Mouse (Mus musculus): Measurements from ENCODE around the gene Tas2r143. TPM values are rescaled to one million over a fixed set of nuclear protein-coding genes. Genes with fewer than 3 reads are reported as not detected.

Tas2r143 gene
- polyA plus RNA-seq, 1 experiment from 2014 or later, result not detected

GRCm38 (mm10) chr6:42398285-42398684 lies 1.8 kb upstream of the Tas2r143 start:
- Histone ChIP-seq H3K4me1 (replicated peaks; ENCODE audit: control insufficient read depth, insufficient read depth, low read length) (no peaks in the 10 kb centered on the region), H3K4me3 (ENCODE audit: low read depth, low read length) (no peak overlapping the region), H3K36me3 (ENCODE audit: control insufficient read depth, insufficient read depth, low read length) (no peaks in the 10 kb centered on the region), H3K27me3 (ENCODE audit: control insufficient read depth, insufficient read depth, low read length) (no peaks in the 10 kb centered on the region), H3K9me3 (ENCODE audit: control insufficient read depth, low read length) (no peaks in the 10 kb centered on the region), H3K9ac (ENCODE audit: low read depth, low read length) (no peak overlapping the region), H3K27ac (ENCODE audit: low read depth, low read length) (no peak overlapping the region), H3K4me2 (replicated peaks; ENCODE audit: low read depth, low read length) (no peak overlapping the region)
- ATAC-seq (ENCODE audit: low FRiP score), result no peak
- DNase-seq (ENCODE audit: low spot score), result no peak
- whole genome bisulfite sequencing, result 87% methylated on average over 3 of the region's 3 CpGs

- no peak for DNase-seq (ENCODE audit: low spot score)
- WGBS, result 88% methylated on average over 1 of the region's 1 CpGs
- Histone ChIP-seq H3K27me3 (ENCODE audit: control insufficient read depth, insufficient read depth, low read length) (no peaks in the 10 kb centered on the region), H3K4me1 (replicated peaks; ENCODE audit: control insufficient read depth, insufficient read depth, low read length) (no peaks in the 10 kb centered on the region), H3K4me2 (replicated peaks; ENCODE audit: low read depth, low read length) (no peak overlapping the region), H3K9me3 (ENCODE audit: control insufficient read depth, low read length) (no peaks in the 10 kb centered on the region), H3K27ac (ENCODE audit: low read depth, low read length) (no peak overlapping the region), H3K4me3 (ENCODE audit: low read depth, low read length) (no peak overlapping the region), H3K9ac (ENCODE audit: low read depth, low read length) (no peak overlapping the region), H3K36me3 (ENCODE audit: control insufficient read depth, insufficient read depth, low read length) (no peaks in the 10 kb centered on the region)
- ATAC-seq (ENCODE audit: low FRiP score), result no peak
These were observed 1.0 kb upstream of the Tas2r143 start for GRCm38 (mm10) chr6:42398998-42399397.

- Histone ChIP-seq H3K9me3 (ENCODE audit: control insufficient read depth, low read length) (no peaks in the 10 kb centered on the region), H3K4me1 (replicated peaks; ENCODE audit: control insufficient read depth, insufficient read depth, low read length) (no peaks in the 10 kb centered on the region), H3K9ac (ENCODE audit: low read depth, low read length) (no peak within 1 kb of the TSS), H3K36me3 (ENCODE audit: control insufficient read depth, insufficient read depth, low read length) (no peaks in the 10 kb centered on the region), H3K4me3 (ENCODE audit: low read depth, low read length) (no peak within 1 kb of the TSS), H3K4me2 (replicated peaks; ENCODE audit: low read depth, low read length) (no peak within 1 kb of the TSS), H3K27ac (ENCODE audit: low read depth, low read length) (no peak within 1 kb of the TSS), H3K27me3 (ENCODE audit: control insufficient read depth, insufficient read depth, low read length) (no peaks in the 10 kb centered on the region)
- no peak for DNase-seq (ENCODE audit: low spot score)
- WGBS, result 77% methylated on average over 2 of the region's 2 CpGs
- ATAC-seq (ENCODE audit: low FRiP score), result no peak
These were observed 5.1 kb downstream of the Tas2r143 start, which contains the start of gene Tas2r135 for GRCm38 (mm10) chr6:42405134-42405533. Gene Tas2r135 (plus strand): TSS chr6:42405434.

- Histone ChIP-seq H3K9me3 (ENCODE audit: control insufficient read depth, low read length) (no peaks in the 10 kb centered on the region), H3K36me3 (ENCODE audit: control insufficient read depth, insufficient read depth, low read length) (no peaks in the 10 kb centered on the region), H3K27me3 (ENCODE audit: control insufficient read depth, insufficient read depth, low read length) (no peaks in the 10 kb centered on the region), H3K4me2 (replicated peaks; ENCODE audit: low read depth, low read length) (no peak overlapping the region), H3K4me1 (replicated peaks; ENCODE audit: control insufficient read depth, insufficient read depth, low read length) (no peaks in the 10 kb centered on the region), H3K9ac (ENCODE audit: low read depth, low read length) (no peak overlapping the region), H3K27ac (ENCODE audit: low read depth, low read length) (no peak overlapping the region), H3K4me3 (ENCODE audit: low read depth, low read length) (no peak overlapping the region)
- whole genome bisulfite sequencing, result 87% methylated on average over 2 of the region's 2 CpGs
- no peak for ATAC-seq (ENCODE audit: low FRiP score)
- no peak for DNase-seq (ENCODE audit: low spot score)
These were observed 19.4 kb downstream of the Tas2r143 start for GRCm38 (mm10) chr6:42419443-42419842.

- DNase-seq (ENCODE audit: low spot score) (no peak), ATAC-seq (ENCODE audit: low FRiP score) (no peak)
- WGBS, result 66% methylated on average over 2 of the region's 2 CpGs
These were observed 21.4 kb downstream of the Tas2r143 start for GRCm38 (mm10) chr6:42421439-42421838.

GRCm38 (mm10) chr6:42424472-42424871 lies 24.4 kb downstream of the Tas2r143 start:
- WGBS, result 97% methylated on average over 3 of the region's 3 CpGs

More at GRCm38 (mm10) chr6:42421439-42421838, 21.4 kb downstream of the Tas2r143 start:
- no peak overlapping the region for H3K4me3 ChIP-seq (ENCODE audit: low read depth, low read length)
- H3K4me2 ChIP-seq (replicated peaks; ENCODE audit: low read depth, low read length), result no peak overlapping the region
- H3K4me1 ChIP-seq (replicated peaks; ENCODE audit: control insufficient read depth, insufficient read depth, low read length), result no peaks in the 10 kb centered on the region
- no peak overlapping the region for H3K27ac ChIP-seq (ENCODE audit: low read depth, low read length)
- no peaks in the 10 kb centered on the region for H3K27me3 ChIP-seq (ENCODE audit: control insufficient read depth, insufficient read depth, low read length)
- no peak overlapping the region for H3K9ac ChIP-seq (ENCODE audit: low read depth, low read length)
- no peaks in the 10 kb centered on the region for H3K36me3 ChIP-seq (ENCODE audit: control insufficient read depth, insufficient read depth, low read length)
- no peaks in the 10 kb centered on the region for H3K9me3 ChIP-seq (ENCODE audit: control insufficient read depth, low read length)

GRCm38 (mm10) chr6:42426337-42426736 lies 26.3 kb downstream of the Tas2r143 start:
- Histone ChIP-seq H3K36me3 (ENCODE audit: control insufficient read depth, insufficient read depth, low read length) (no peaks in the 10 kb centered on the region), H3K4me2 (replicated peaks; ENCODE audit: low read depth, low read length) (no peak overlapping the region), H3K4me1 (replicated peaks; ENCODE audit: control insufficient read depth, insufficient read depth, low read length) (no peaks in the 10 kb centered on the region), H3K4me3 (ENCODE audit: low read depth, low read length) (no peak overlapping the region), H3K27ac (ENCODE audit: low read depth, low read length) (no peak overlapping the region), H3K9ac (ENCODE audit: low read depth, low read length) (no peak overlapping the region), H3K27me3 (ENCODE audit: control insufficient read depth, insufficient read depth, low read length) (no peaks in the 10 kb centered on the region), H3K9me3 (ENCODE audit: control insufficient read depth, low read length) (no peaks in the 10 kb centered on the region)
- DNase-seq (ENCODE audit: low spot score), result no peak
- WGBS, result 85% methylated on average over 4 of the region's 4 CpGs
- ATAC-seq (ENCODE audit: low FRiP score), result no peak

More at GRCm38 (mm10) chr6:42424472-42424871, 24.4 kb downstream of the Tas2r143 start:
- H3K4me3 ChIP-seq (ENCODE audit: low read depth, low read length), result no peak overlapping the region
- no peak overlapping the region for H3K9ac ChIP-seq (ENCODE audit: low read depth, low read length)
- H3K4me2 ChIP-seq (replicated peaks; ENCODE audit: low read depth, low read length), result no peak overlapping the region
- no peaks in the 10 kb centered on the region for H3K4me1 ChIP-seq (replicated peaks; ENCODE audit: control insufficient read depth, insufficient read depth, low read length)
- DNase-seq (ENCODE audit: low spot score) (no peak), ATAC-seq (ENCODE audit: low FRiP score) (no peak)
- H3K36me3 ChIP-seq (ENCODE audit: control insufficient read depth, insufficient read depth, low read length), result no peaks in the 10 kb centered on the region
- H3K27ac ChIP-seq (ENCODE audit: low read depth, low read length), result no peak overlapping the region
- H3K27me3 ChIP-seq (ENCODE audit: control insufficient read depth, insufficient read depth, low read length), result no peaks in the 10 kb centered on the region
- H3K9me3 ChIP-seq (ENCODE audit: control insufficient read depth, low read length), result no peaks in the 10 kb centered on the region

GRCm38 (mm10) chr6:42433554-42433953 lies 33.5 kb downstream of the Tas2r143 start:
- Histone ChIP-seq H3K4me3 (ENCODE audit: low read depth, low read length) (no peak overlapping the region), H3K9me3 (ENCODE audit: control insufficient read depth, low read length) (no peaks in the 10 kb centered on the region), H3K9ac (ENCODE audit: low read depth, low read length) (no peak overlapping the region), H3K4me1 (replicated peaks; ENCODE audit: control insufficient read depth, insufficient read depth, low read length) (no peaks in the 10 kb centered on the region), H3K27ac (ENCODE audit: low read depth, low read length) (no peak overlapping the region), H3K27me3 (ENCODE audit: control insufficient read depth, insufficient read depth, low read length) (no peaks in the 10 kb centered on the region), H3K4me2 (replicated peaks; ENCODE audit: low read depth, low read length) (no peak overlapping the region), H3K36me3 (ENCODE audit: control insufficient read depth, insufficient read depth, low read length) (no peaks in the 10 kb centered on the region)
- WGBS, result 77% methylated on average over 2 of the region's 2 CpGs
- ATAC-seq (ENCODE audit: low FRiP score), result no peak
- no peak for DNase-seq (ENCODE audit: low spot score)

- Histone ChIP-seq H3K4me3 (ENCODE audit: low read depth, low read length) (no peak within 1 kb of the TSS), H3K36me3 (ENCODE audit: control insufficient read depth, insufficient read depth, low read length) (no peaks in the 10 kb centered on the region), H3K4me1 (replicated peaks; ENCODE audit: control insufficient read depth, insufficient read depth, low read length) (no peaks in the 10 kb centered on the region), H3K27me3 (ENCODE audit: control insufficient read depth, insufficient read depth, low read length) (no peaks in the 10 kb centered on the region), H3K27ac (ENCODE audit: low read depth, low read length) (no peak within 1 kb of the TSS), H3K9me3 (ENCODE audit: control insufficient read depth, low read length) (no peaks in the 10 kb centered on the region), H3K4me2 (replicated peaks; ENCODE audit: low read depth, low read length) (no peak within 1 kb of the TSS), H3K9ac (ENCODE audit: low read depth, low read length) (no peak within 1 kb of the TSS)
- DNase-seq (ENCODE audit: low spot score) (no peak), ATAC-seq (ENCODE audit: low FRiP score) (no peak)
- 80% methylated on average over 6 of the region's 6 CpGs for WGBS
These were observed 34.4 kb downstream of the Tas2r143 start, which contains the start of gene Tas2r126 for GRCm38 (mm10) chr6:42434446-42434845. Gene Tas2r126 (plus strand): TSS chr6:42434535.
